Comparison of ENCODE assay signal across 10 mouse cellular contexts in genomic region chr17:28348211-28348610, GRCm38 (mm10). TPM values are rescaled to one million over a fixed set of nuclear protein-coding genes. Genes with fewer than 3 reads are reported as not detected.
DNase-seq lines count a peak whose midpoint lies in the region; ATAC-seq and TF ChIP-seq lines count a peak whose summit lies in the region.
"Had no signal": no experiment of that assay in that cellular context is flagged by ENCODE, and none has a peak within 500 bp of the region (broad histone marks: within the 10 kb centered on the region; RNA-seq: fewer than 3 reads in every experiment).

No protein-coding gene starts in this region.

- TF ChIP-seq CTCF in midbrain, postnatal 0 days (IDR thresholded peaks at IDR 0.05) = no peak
- no peak for TF ChIP-seq CTCF in intestine, postnatal 0 days (IDR thresholded peaks at IDR 0.05; ENCODE audit: low read depth)
- no peak for TF ChIP-seq CTCF in stomach, postnatal 0 days (IDR thresholded peaks at IDR 0.05; ENCODE audit: low read depth)

- peaks cover 79% of the 10 kb centered on the region for H3K4me1 ChIP-seq in midbrain, embryonic 10.5 days
- peaks cover 6% of the 10 kb centered on the region; the same call in 1 of the 2 replicates for H3K4me1 ChIP-seq in midbrain, postnatal 0 days (ENCODE audit: insufficient read depth, low read length)
- H3K4me1 ChIP-seq in intestine, postnatal 0 days (replicated peaks; ENCODE audit: control insufficient read depth, insufficient read depth, low read length) = peaks cover 21% of the 10 kb centered on the region
- peaks cover 34% of the 10 kb centered on the region for H3K4me1 ChIP-seq in stomach, postnatal 0 days (replicated peaks; ENCODE audit: control insufficient read depth, insufficient read depth)

- H3K4me3 ChIP-seq in midbrain, embryonic 10.5 days = peak overlapping the region; percentile 85; the same call in 1 of the 2 replicates
- no peak overlapping the region for H3K4me3 ChIP-seq in midbrain, postnatal 0 days (ENCODE audit: low read depth, low read length)
- H3K4me3 ChIP-seq in intestine, postnatal 0 days (ENCODE audit: low read depth, low read length) = peak overlapping the region; percentile 81; the same call in 1 of the 2 replicates
- H3K4me3 ChIP-seq in stomach, postnatal 0 days (ENCODE audit: low read depth, low read length) = peak overlapping the region; percentile 88

- H3K36me3 ChIP-seq in midbrain, embryonic 10.5 days = no peaks in the 10 kb centered on the region
- no peaks in the 10 kb centered on the region for H3K36me3 ChIP-seq in midbrain, postnatal 0 days (ENCODE audit: insufficient read depth, low read length)
- H3K36me3 ChIP-seq in intestine, postnatal 0 days (ENCODE audit: control insufficient read depth, insufficient read depth) = no peaks in the 10 kb centered on the region
- H3K36me3 ChIP-seq in stomach, postnatal 0 days (ENCODE audit: control insufficient read depth, insufficient read depth, low read length) = no peaks in the 10 kb centered on the region

- H3K4me2 ChIP-seq in midbrain, postnatal 0 days (ENCODE audit: low read depth, low read length, poor library complexity, severe bottlenecking) = no peak overlapping the region
- peak overlapping the region; percentile 83 for H3K4me2 ChIP-seq in intestine, postnatal 0 days (replicated peaks; ENCODE audit: low read depth)
- H3K4me2 ChIP-seq in stomach, postnatal 0 days (replicated peaks; ENCODE audit: low read depth) = peak overlapping the region; percentile 87

- H3K9ac ChIP-seq in midbrain, postnatal 0 days (replicated peaks; ENCODE audit: low read length, poor library complexity, severe bottlenecking) = no peak overlapping the region
- peak overlapping the region; percentile 81 for H3K9ac ChIP-seq in intestine, postnatal 0 days (ENCODE audit: low read depth, low read length)
- H3K9ac ChIP-seq in stomach, postnatal 0 days (ENCODE audit: low read length) = peak overlapping the region; percentile 97

- intact Hi-C loops in heart, postnatal 36 days (cut with DNase I) = no loop called here

- no peak for ATAC-seq in midbrain, postnatal 0 days (ENCODE audit: low FRiP score)
- ATAC-seq in intestine, postnatal 0 days = no peak
- no peak for ATAC-seq in stomach, postnatal 0 days (ENCODE audit: low FRiP score, low TSS enrichment)
- no peak for ATAC-seq in megakaryocyte progenitor cell, adult 5-6 weeks (replicated peaks; ENCODE audit: poor library complexity)
- ATAC-seq: midbrain, embryonic 16.5 days had no signal

- 55% methylated on average over 6 of the region's 6 CpGs for WGBS in midbrain, embryonic 10.5 days
- WGBS in midbrain, postnatal 0 days = 57% methylated on average over 6 of the region's 6 CpGs
- WGBS in intestine, postnatal 0 days = 36% methylated on average over 6 of the region's 6 CpGs
- WGBS in stomach, postnatal 0 days = 49% methylated on average over 6 of the region's 6 CpGs

- H3K27ac ChIP-seq in midbrain, embryonic 10.5 days (replicated peaks) = 0 out of 2 replicates have a peak overlapping the region, but pooled peaks have one; percentile 13
- H3K27ac ChIP-seq in midbrain, postnatal 0 days (ENCODE audit: low read depth, low read length) = no peak overlapping the region
- H3K27ac ChIP-seq in intestine, postnatal 0 days (ENCODE audit: low read depth, low read length) = peak overlapping the region; percentile 46
- peak overlapping the region; percentile 99 for H3K27ac ChIP-seq in stomach, postnatal 0 days (replicated peaks)

- DNase-seq in heart, adult 11 months = peak; percentile 96
- DNase-seq in heart, postnatal 36 days = no peak
- no peak for DNase-seq in midbrain, embryonic 10.5 days (ENCODE audit: low spot score)
- DNase-seq in midbrain, postnatal 0 days (ENCODE audit: low spot score) = no peak
- DNase-seq in stomach, postnatal 0 days (ENCODE audit: low spot score) = no peak
- no peak for DNase-seq in urinary bladder, postnatal 4 days (ENCODE audit: low spot score in 2 of 2)
- DNase-seq: right cerebral cortex, postnatal 25 days had no signal

- peaks cover 74% of the 10 kb centered on the region for H3K27me3 ChIP-seq in midbrain, embryonic 10.5 days (ENCODE audit: low read depth, poor library complexity, severe bottlenecking)
- peaks cover 11% of the 10 kb centered on the region for H3K27me3 ChIP-seq in midbrain, postnatal 0 days (ENCODE audit: insufficient read depth, low read length)
- H3K27me3 ChIP-seq in intestine, postnatal 0 days (replicated peaks; ENCODE audit: control insufficient read depth, insufficient read depth, low read length) = no peaks in the 10 kb centered on the region
- no peaks in the 10 kb centered on the region for H3K27me3 ChIP-seq in stomach, postnatal 0 days (ENCODE audit: control insufficient read depth, insufficient read depth, low read length)

- H3K9me3 ChIP-seq in midbrain, embryonic 10.5 days (replicated peaks) = no peaks in the 10 kb centered on the region
- no peaks in the 10 kb centered on the region for H3K9me3 ChIP-seq in midbrain, postnatal 0 days (ENCODE audit: low read length)
- H3K9me3 ChIP-seq in intestine, postnatal 0 days (ENCODE audit: control insufficient read depth) = no peaks in the 10 kb centered on the region
- H3K9me3 ChIP-seq in stomach, postnatal 0 days (ENCODE audit: control insufficient read depth, low read length) = no peaks in the 10 kb centered on the region

- TF ChIP-seq EP300 in stomach, postnatal 0 days (optimal IDR thresholded peaks at IDR 0.05) = no peak

RNA-seq across cellular contexts. Expression of gene Tead3, which starts 2.4 kb away (rescaled TPM):
- 10 to 100 TPM; 12.9 to 16.6 TPM for total RNA-seq in heart, postnatal 36 days (2021)
- polyA plus RNA-seq in midbrain, embryonic 10.5 days (2016; fragmentation: Nextera tagmentation; extraction: Ambion mirVana) = 5.0 and 5.2 TPM in 2 replicates
- total RNA-seq in midbrain, postnatal 0 days (2014; rRNA removed) = 4.8 and 5.4 TPM in 2 replicates
- polyA plus RNA-seq in midbrain, postnatal 0 days (2015; fragmentation: Nextera tagmentation; extraction: Ambion mirVana) = 1.2 and 1.3 TPM in 2 replicates
- polyA plus RNA-seq in intestine, postnatal 0 days (2015; fragmentation: Nextera tagmentation; extraction: Ambion mirVana) = 5.8 and 6.2 TPM in 2 replicates
- 8.7 and 9.2 TPM in 2 replicates for polyA plus RNA-seq in stomach, postnatal 0 days (2015; fragmentation: Nextera tagmentation; extraction: Ambion mirVana)
- 0.15 and 1.9 TPM in 2 replicates for total RNA-seq in megakaryocyte progenitor cell, adult 5-6 weeks (2015)
- 0.04 TPM in 1 of 2 replicates, not detected in the other for total RNA-seq in megakaryocyte progenitor cell, adult 5-6 weeks (2017)

RNA-seq across cellular contexts. Expression of gene Tulp1, which starts 16.8 kb away (rescaled TPM):
- not detected for total RNA-seq in heart, postnatal 36 days (2021)
- 2.8 and 5.0 TPM in 2 replicates for polyA plus RNA-seq in midbrain, embryonic 10.5 days (2016; fragmentation: Nextera tagmentation; extraction: Ambion mirVana)
- total RNA-seq in midbrain, postnatal 0 days (2014; rRNA removed) = 0.80 and 1.0 TPM in 2 replicates
- 1.1 TPM in 2 replicates for polyA plus RNA-seq in midbrain, postnatal 0 days (2015; fragmentation: Nextera tagmentation; extraction: Ambion mirVana)
- polyA plus RNA-seq in intestine, postnatal 0 days (2015; fragmentation: Nextera tagmentation; extraction: Ambion mirVana) = 1.2 and 1.4 TPM in 2 replicates
- polyA plus RNA-seq in stomach, postnatal 0 days (2015; fragmentation: Nextera tagmentation; extraction: Ambion mirVana) = 3.3 and 3.5 TPM in 2 replicates
- total RNA-seq in megakaryocyte progenitor cell, adult 5-6 weeks (2015) = not detected in 2 replicates
- total RNA-seq in megakaryocyte progenitor cell, adult 5-6 weeks (2017) = not detected in 2 replicates

RNA-seq across cellular contexts. Expression of gene Rpl10a, which starts 19.9 kb away (rescaled TPM):
- 100 to 1,000 TPM; 392 TPM for total RNA-seq in heart, postnatal 36 days (2021)
- polyA plus RNA-seq in midbrain, embryonic 10.5 days (2016; fragmentation: Nextera tagmentation; extraction: Ambion mirVana) = 426 and 489 TPM in 2 replicates
- 810 and 1,016 TPM in 2 replicates for total RNA-seq in midbrain, postnatal 0 days (2014; rRNA removed)
- polyA plus RNA-seq in midbrain, postnatal 0 days (2015; fragmentation: Nextera tagmentation; extraction: Ambion mirVana) = 347 and 365 TPM in 2 replicates
- 383 and 417 TPM in 2 replicates for polyA plus RNA-seq in intestine, postnatal 0 days (2015; fragmentation: Nextera tagmentation; extraction: Ambion mirVana)
- 491 and 514 TPM in 2 replicates for polyA plus RNA-seq in stomach, postnatal 0 days (2015; fragmentation: Nextera tagmentation; extraction: Ambion mirVana)
- 3,042 and 3,166 TPM in 2 replicates for total RNA-seq in megakaryocyte progenitor cell, adult 5-6 weeks (2015)
- 795 and 921 TPM in 2 replicates for total RNA-seq in megakaryocyte progenitor cell, adult 5-6 weeks (2017)

RNA-seq across cellular contexts. Expression of gene Fance, which starts 34.9 kb away (rescaled TPM):
- 10 to 100 TPM; 10.9 to 17.3 TPM for total RNA-seq in heart, postnatal 36 days (2021)
- 28.2 and 30.8 TPM in 2 replicates for polyA plus RNA-seq in midbrain, embryonic 10.5 days (2016; fragmentation: Nextera tagmentation; extraction: Ambion mirVana)
- total RNA-seq in midbrain, postnatal 0 days (2014; rRNA removed) = 33.4 and 33.6 TPM in 2 replicates
- polyA plus RNA-seq in midbrain, postnatal 0 days (2015; fragmentation: Nextera tagmentation; extraction: Ambion mirVana) = 26.1 and 28.6 TPM in 2 replicates
- polyA plus RNA-seq in intestine, postnatal 0 days (2015; fragmentation: Nextera tagmentation; extraction: Ambion mirVana) = 10.3 and 11.0 TPM in 2 replicates
- 19.2 and 20.4 TPM in 2 replicates for polyA plus RNA-seq in stomach, postnatal 0 days (2015; fragmentation: Nextera tagmentation; extraction: Ambion mirVana)
- 28.7 and 34.8 TPM in 2 replicates for total RNA-seq in megakaryocyte progenitor cell, adult 5-6 weeks (2015)
- 11.0 and 14.8 TPM in 2 replicates for total RNA-seq in megakaryocyte progenitor cell, adult 5-6 weeks (2017)
